Mouse (Mus musculus): ENCODE results near the gene Dennd2a. TPM values are rescaled to one million over a fixed set of nuclear protein-coding genes. Genes with fewer than 3 reads are reported as not detected.
A peak's percentile ranks its signal among the peaks of the same experiment; 100 is the strongest.

Gene Dennd2a
- polyA plus RNA-seq, 1 experiment from 2014 or later = 37.5 TPM

DNA sequence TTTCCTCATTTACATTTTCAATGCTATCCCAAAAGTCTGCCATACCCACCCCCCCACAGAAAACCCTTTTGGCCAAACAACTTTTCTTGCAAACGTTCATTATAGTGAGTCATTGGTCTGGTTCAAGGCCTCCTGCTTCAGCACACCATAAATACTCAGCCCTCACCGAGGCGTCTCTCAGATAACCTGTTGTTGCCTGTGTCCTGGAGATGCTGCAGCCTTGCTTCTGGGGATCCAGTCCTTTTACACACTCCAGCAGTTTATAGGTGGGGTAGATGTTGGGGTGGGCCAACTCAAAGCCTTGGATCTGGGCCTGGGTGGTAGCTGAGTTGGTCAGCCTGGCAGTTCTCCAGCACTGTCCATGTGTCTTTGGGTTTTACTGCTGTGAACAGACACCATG lies 12.8 kb upstream of the Dennd2a start:
- ATAC-seq (ENCODE audit: insufficient number of reproducible peaks, low FRiP score, low TSS enrichment, low read depth) (no peak), DNase-seq (ENCODE audit: low spot score) (no peak)
- 64% methylated on average over 3 of the region's 3 CpGs for WGBS
- Histone ChIP-seq H3K9ac (ENCODE audit: low read length) (no peak overlapping the region), H3K27me3 (ENCODE audit: control insufficient read depth, insufficient read depth, low read length) (no peaks in the 10 kb centered on the region), H3K27ac (replicated peaks; ENCODE audit: low read depth, low read length) (no peak overlapping the region), H3K4me3 (ENCODE audit: low read depth, low read length) (no peak overlapping the region), H3K4me1 (ENCODE audit: control insufficient read depth, insufficient read depth, low read length) (0 out of 2 replicates have a peak, but pooled peaks cover 2% of the 10 kb centered on the region), H3K4me2 (ENCODE audit: low read depth, severe bottlenecking) (no peak overlapping the region), H3K36me3 (ENCODE audit: control insufficient read depth, insufficient read depth, low read length) (no peaks in the 10 kb centered on the region), H3K9me3 (ENCODE audit: control insufficient read depth, low read length) (no peaks in the 10 kb centered on the region)

DNA sequence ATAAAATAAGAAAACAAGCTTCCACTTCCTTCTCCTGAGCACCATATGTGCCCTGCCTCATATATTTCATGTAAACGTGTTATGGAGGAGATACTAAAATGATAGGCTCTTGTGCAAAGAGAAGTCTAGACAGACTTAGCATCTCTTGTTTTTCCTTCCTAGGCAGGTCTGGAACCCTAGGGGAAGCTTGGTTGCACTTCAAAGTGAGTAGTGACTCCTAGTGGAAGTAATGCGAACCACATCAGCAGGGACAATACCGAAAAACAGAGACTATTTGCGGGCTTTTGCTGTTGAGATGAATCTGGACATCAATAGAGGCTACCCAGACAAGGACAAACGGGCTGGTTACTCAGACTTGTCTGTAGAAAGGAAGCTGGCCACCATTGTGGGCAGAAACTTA lies 9.9 kb upstream of the Dennd2a start:
- Histone ChIP-seq H3K27me3 (ENCODE audit: control insufficient read depth, insufficient read depth, low read length) (no peaks in the 10 kb centered on the region), H3K9ac (ENCODE audit: low read length) (no peak overlapping the region), H3K27ac (replicated peaks; ENCODE audit: low read depth, low read length) (no peak overlapping the region), H3K4me2 (ENCODE audit: low read depth, severe bottlenecking) (no peak overlapping the region), H3K36me3 (ENCODE audit: control insufficient read depth, insufficient read depth, low read length) (no peaks in the 10 kb centered on the region), H3K4me3 (ENCODE audit: low read depth, low read length) (no peak overlapping the region), H3K4me1 (ENCODE audit: control insufficient read depth, insufficient read depth, low read length) (no peaks in the 10 kb centered on the region), H3K9me3 (ENCODE audit: control insufficient read depth, low read length) (no peaks in the 10 kb centered on the region)
- 24% methylated on average over 5 of the region's 5 CpGs for WGBS
- peak; percentile 59 for DNase-seq (ENCODE audit: low spot score)
- no peak for ATAC-seq (ENCODE audit: insufficient number of reproducible peaks, low FRiP score, low TSS enrichment, low read depth)

DNA sequence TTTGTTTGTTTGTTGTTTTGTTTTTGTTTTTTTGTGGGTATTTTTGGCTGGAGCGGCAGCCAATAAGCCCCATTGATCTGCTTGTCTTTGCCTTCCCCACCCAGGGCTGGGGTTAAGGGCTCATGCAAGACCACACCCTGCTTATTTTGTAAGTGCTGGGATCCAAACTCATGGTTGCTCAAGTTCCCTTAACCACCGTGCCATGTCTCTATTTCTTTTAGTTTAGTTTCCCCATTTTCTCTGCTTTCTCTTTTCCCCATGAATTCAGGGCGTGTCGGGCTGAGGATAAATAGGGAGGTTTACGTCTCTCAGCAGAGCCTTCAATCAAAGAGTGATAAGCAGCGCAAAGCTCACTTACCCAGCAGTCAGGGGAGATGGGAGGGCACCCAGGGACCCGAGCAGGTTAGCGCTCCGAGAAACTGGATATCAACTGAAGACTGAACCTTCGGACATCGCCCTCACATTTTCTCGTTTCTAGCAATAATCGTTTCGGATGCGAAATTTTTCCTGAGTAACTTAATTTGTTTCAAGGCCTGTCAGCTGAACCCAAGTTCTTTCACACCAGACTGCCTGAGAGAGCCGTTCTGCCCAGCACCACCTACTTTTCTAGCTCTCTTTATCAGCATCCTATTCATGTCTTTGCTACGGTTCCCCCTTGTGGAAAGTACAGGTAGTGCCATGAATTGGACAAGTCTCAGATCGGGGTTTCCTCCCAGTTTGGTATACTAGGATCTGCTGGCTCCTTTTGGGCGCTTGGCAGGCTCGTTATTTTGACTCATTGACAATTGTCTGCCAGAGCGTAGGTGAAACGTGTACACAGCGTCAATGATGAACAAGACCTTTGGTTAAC lies 4.7 kb upstream of the Dennd2a start:
- Histone ChIP-seq H3K36me3 (ENCODE audit: control insufficient read depth, insufficient read depth, low read length) (no peaks in the 10 kb centered on the region), H3K4me2 (ENCODE audit: low read depth, severe bottlenecking) (0 out of 2 replicates have a peak overlapping the region, but pooled peaks have one; percentile 7), H3K4me1 (ENCODE audit: control insufficient read depth, insufficient read depth, low read length) (peaks cover 10% of the 10 kb centered on the region), H3K4me3 (ENCODE audit: low read depth, low read length) (no peak overlapping the region), H3K27ac (replicated peaks; ENCODE audit: low read depth, low read length) (no peak overlapping the region), H3K27me3 (ENCODE audit: control insufficient read depth, insufficient read depth, low read length) (no peaks in the 10 kb centered on the region), H3K9me3 (ENCODE audit: control insufficient read depth, low read length) (no peaks in the 10 kb centered on the region), H3K9ac (ENCODE audit: low read length) (no peak overlapping the region)
- 23% methylated on average over 23 of the region's 23 CpGs for WGBS
- DNase-seq (ENCODE audit: low spot score) (peak; percentile 85), ATAC-seq (ENCODE audit: insufficient number of reproducible peaks, low FRiP score, low TSS enrichment, low read depth) (no peak; the same call in 1 of the 2 replicates)

DNA sequence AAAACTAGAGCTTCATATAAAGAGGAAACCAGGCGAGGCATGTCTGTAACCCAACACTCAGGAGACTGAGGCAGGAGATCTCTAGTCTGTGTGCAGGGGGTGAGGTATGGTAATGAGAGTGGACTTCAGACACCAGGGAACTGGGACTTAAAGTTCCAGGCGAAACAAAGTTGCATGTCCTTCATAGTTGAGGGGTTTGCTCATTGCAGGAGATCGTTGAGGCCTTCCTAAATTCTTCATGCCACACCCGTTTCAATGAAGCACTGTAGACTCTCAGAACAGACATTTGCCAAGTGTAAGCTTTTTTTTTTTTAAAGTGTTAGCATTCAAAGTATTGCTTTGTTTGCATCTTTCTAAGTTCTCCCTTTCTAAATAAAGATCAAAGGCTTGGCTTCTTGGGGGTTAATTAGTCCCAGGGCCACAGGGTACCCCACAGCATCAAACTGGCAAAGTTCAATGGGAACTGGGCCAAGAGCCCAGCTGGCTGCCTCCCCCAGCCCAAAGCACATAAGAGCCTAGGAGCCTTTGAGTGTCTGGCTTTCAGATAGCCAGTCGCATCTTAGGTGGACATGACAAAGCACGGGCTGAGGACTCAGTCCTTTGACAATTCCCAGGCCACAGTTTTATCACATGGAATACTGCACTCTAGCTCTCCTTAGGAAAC lies 1.7 kb upstream of the Dennd2a start:
- Histone ChIP-seq H3K9ac (ENCODE audit: low read length) (no peak overlapping the region), H3K4me2 (ENCODE audit: low read depth, severe bottlenecking) (no peak overlapping the region), H3K36me3 (ENCODE audit: control insufficient read depth, insufficient read depth, low read length) (no peaks in the 10 kb centered on the region; the same call in 1 of the 2 replicates), H3K9me3 (ENCODE audit: control insufficient read depth, low read length) (no peaks in the 10 kb centered on the region), H3K27me3 (ENCODE audit: control insufficient read depth, insufficient read depth, low read length) (no peaks in the 10 kb centered on the region), H3K27ac (replicated peaks; ENCODE audit: low read depth, low read length) (no peak overlapping the region), H3K4me1 (ENCODE audit: control insufficient read depth, insufficient read depth, low read length) (peaks cover 22% of the 10 kb centered on the region), H3K4me3 (ENCODE audit: low read depth, low read length) (no peak overlapping the region)
- 35% methylated on average over 6 of the region's 6 CpGs for WGBS
- DNase-seq (ENCODE audit: low spot score) (no peak), ATAC-seq (ENCODE audit: insufficient number of reproducible peaks, low FRiP score, low TSS enrichment, low read depth) (no peak)

DNA sequence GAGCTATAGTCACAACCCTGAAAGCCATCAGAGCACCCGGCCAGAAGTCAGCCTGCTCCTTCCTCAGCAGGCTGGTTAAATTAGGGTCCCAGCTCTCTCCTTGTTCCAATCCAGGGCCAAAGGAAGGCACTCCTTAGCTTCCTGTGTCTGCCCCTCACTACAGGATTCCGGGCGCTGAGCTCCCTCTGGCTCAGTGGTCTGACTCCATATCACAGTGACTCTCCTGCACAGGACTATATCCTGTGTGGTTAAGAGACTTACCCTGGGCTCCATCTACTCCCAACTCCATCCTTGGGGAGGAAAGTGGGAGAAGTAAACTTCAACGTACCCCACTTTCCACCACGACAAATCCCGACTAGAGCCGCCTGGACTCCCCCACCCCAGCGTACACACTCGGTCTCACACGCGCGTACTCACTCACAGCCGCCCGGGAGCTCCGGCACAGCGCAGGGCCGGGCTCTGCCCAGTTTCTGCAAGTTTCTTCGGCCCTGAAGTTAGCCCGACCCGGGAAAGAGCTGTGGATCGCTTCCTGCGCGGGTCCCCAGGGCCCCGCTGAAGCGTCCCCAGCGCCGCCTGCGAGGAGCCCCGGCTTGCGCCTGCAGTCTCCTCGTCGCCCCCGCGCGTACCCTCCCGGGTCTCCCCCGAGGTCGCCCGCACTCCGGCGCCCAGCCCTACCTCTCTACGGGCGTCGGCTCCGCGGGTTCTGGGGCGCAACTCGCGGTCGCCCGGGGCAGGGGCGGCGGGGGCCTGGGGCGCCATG lies 587 bp downstream of the Dennd2a start:
- Histone ChIP-seq H3K36me3 (ENCODE audit: control insufficient read depth, insufficient read depth, low read length) (no peaks in the 10 kb centered on the region; the same call in 1 of the 2 replicates), H3K4me3 (ENCODE audit: low read depth, low read length) (peak overlapping the region; percentile 91), H3K4me2 (ENCODE audit: low read depth, severe bottlenecking) (peak overlapping the region; percentile 79), H3K4me1 (ENCODE audit: control insufficient read depth, insufficient read depth, low read length) (peaks cover 22% of the 10 kb centered on the region), H3K9ac (ENCODE audit: low read length) (peak overlapping the region; percentile 97), H3K27me3 (ENCODE audit: control insufficient read depth, insufficient read depth, low read length) (no peaks in the 10 kb centered on the region), H3K27ac (replicated peaks; ENCODE audit: low read depth, low read length) (peak overlapping the region; percentile 91), H3K9me3 (ENCODE audit: control insufficient read depth, low read length) (no peaks in the 10 kb centered on the region)
- DNase-seq (ENCODE audit: low spot score) = peak; percentile 76
- ATAC-seq (ENCODE audit: insufficient number of reproducible peaks, low FRiP score, low TSS enrichment, low read depth) = peak; percentile 73
- under 1% methylated on average over 37 of the region's 54 CpGs for WGBS

DNA sequence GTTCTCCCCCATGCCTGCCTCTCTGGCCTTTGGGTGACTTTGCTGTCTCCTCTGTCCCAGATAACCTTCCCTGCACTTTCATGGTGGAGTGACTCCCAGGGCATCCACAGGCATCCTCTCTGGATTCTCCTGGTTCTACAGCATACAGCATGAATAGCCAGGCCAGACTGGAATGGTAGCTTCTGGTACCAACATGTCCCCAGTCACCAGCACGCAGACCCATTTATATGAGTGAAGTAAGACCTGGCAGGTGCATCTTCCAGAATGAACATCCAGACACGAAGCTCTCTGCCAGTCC lies 2.1 kb downstream of the Dennd2a start:
- DNase-seq (ENCODE audit: low spot score) = no peak
- no peak overlapping the region for H3K27ac ChIP-seq (replicated peaks; ENCODE audit: low read depth, low read length)
- peak overlapping the region; percentile 79; the same call in 1 of the 2 replicates for H3K4me2 ChIP-seq (ENCODE audit: low read depth, severe bottlenecking)
- 89% methylated on average over 2 of the region's 2 CpGs for WGBS
- H3K27me3 ChIP-seq (ENCODE audit: control insufficient read depth, insufficient read depth, low read length) = no peaks in the 10 kb centered on the region
- peaks cover 2% of the 10 kb centered on the region; the same call in 1 of the 2 replicates for H3K36me3 ChIP-seq (ENCODE audit: control insufficient read depth, insufficient read depth, low read length)
- H3K4me1 ChIP-seq (ENCODE audit: control insufficient read depth, insufficient read depth, low read length) = peaks cover 22% of the 10 kb centered on the region
- no peak for ATAC-seq (ENCODE audit: insufficient number of reproducible peaks, low FRiP score, low TSS enrichment, low read depth)
- H3K9me3 ChIP-seq (ENCODE audit: control insufficient read depth, low read length) = no peaks in the 10 kb centered on the region
- H3K4me3 ChIP-seq (ENCODE audit: low read depth, low read length) = no peak overlapping the region
- no peak overlapping the region; the same call in 1 of the 2 replicates for H3K9ac ChIP-seq (ENCODE audit: low read length)

DNA sequence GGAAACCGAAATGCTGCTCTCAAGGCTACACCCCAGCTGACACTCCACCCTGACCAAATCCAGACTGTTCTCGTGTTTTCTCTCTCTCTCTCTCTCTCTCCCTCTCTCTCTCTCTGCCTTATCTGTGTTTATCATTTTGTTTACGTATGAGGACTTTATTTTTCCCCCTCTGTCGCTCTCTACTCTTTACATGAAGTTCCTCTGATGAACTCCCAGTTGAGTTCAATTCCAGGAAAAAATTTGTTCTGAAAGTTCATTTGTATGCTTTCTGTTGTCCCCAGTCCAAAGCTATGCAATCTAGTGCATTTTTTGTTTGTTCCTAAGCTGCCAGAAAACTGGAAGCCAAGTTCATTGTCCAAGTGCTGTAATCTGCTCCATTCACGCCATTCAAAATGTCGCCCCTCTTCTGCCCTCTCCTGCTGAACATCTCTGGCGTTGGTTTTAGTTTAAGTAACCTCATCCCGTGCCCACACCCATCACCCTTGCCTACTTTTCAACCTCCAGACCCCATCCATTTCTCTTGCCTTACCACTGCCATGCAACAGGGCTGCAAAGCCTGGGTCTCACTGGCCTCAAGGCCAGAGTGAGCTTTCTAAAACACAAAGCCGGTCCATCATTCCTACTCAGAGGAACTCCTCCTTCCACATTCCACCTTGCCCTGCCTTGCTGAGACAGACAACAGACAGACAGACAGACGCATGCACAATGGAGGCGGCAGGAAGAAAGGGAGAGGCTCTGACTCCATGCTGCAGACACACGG lies 2.6 kb downstream of the Dennd2a start:
- no peak for DNase-seq (ENCODE audit: low spot score)
- H3K4me3 ChIP-seq (ENCODE audit: low read depth, low read length) = no peak overlapping the region

More for the DNA sequence above, 2.6 kb downstream of the Dennd2a start:
- Histone ChIP-seq H3K4me2 (ENCODE audit: low read depth, severe bottlenecking) (no peak overlapping the region), H3K36me3 (ENCODE audit: control insufficient read depth, insufficient read depth, low read length) (peaks cover 2% of the 10 kb centered on the region; the same call in 1 of the 2 replicates), H3K9ac (ENCODE audit: low read length) (no peak overlapping the region; the same call in 1 of the 2 replicates), H3K27ac (replicated peaks; ENCODE audit: low read depth, low read length) (no peak overlapping the region), H3K4me1 (ENCODE audit: control insufficient read depth, insufficient read depth, low read length) (peaks cover 22% of the 10 kb centered on the region), H3K9me3 (ENCODE audit: control insufficient read depth, low read length) (no peaks in the 10 kb centered on the region), H3K27me3 (ENCODE audit: control insufficient read depth, insufficient read depth, low read length) (no peaks in the 10 kb centered on the region)
- 81% methylated on average over 12 of the region's 12 CpGs for WGBS
- no peak for ATAC-seq (ENCODE audit: insufficient number of reproducible peaks, low FRiP score, low TSS enrichment, low read depth)
